Comparison of ENCODE assay signal across 8 mouse cellular contexts in genomic region chr1:36134584-36134983, GRCm38 (mm10).
A peak's percentile ranks its signal among the peaks of the same experiment; 100 is the strongest.
DNase-seq lines count a peak whose midpoint lies in the region; ATAC-seq and TF ChIP-seq lines count a peak whose summit lies in the region.

No protein-coding gene starts in this region.

- 2% methylated on average over 3 of the region's 3 CpGs for WGBS in hindbrain, embryonic 10.5 days
- WGBS in hindbrain, embryonic 13.5 days: 3% methylated on average over 3 of the region's 3 CpGs
- under 1% methylated on average over 3 of the region's 3 CpGs for WGBS in kidney, embryonic 15.5 days
- 0% methylated on average over 3 of the region's 3 CpGs for WGBS in liver, adult 2 months
- 0% methylated on average over 3 of the region's 3 CpGs for WGBS in neural tube, embryonic 11.5 days

- H3K36me3 ChIP-seq in hindbrain, embryonic 10.5 days: no peaks in the 10 kb centered on the region
- H3K36me3 ChIP-seq in hindbrain, embryonic 13.5 days: 0 out of 2 replicates have a peak, but pooled peaks cover 3% of the 10 kb centered on the region
- H3K36me3 ChIP-seq in kidney, embryonic 15.5 days: no peaks in the 10 kb centered on the region
- H3K36me3 ChIP-seq in liver, adult 2 months (ENCODE audit: control insufficient read depth, insufficient read depth, low read length): no peaks in the 10 kb centered on the region
- no peaks in the 10 kb centered on the region for H3K36me3 ChIP-seq in neural tube, embryonic 11.5 days (ENCODE audit: control insufficient read depth, insufficient read depth, low read length)

- no peaks in the 10 kb centered on the region for H3K79me2 ChIP-seq in liver, adult 2 months (ENCODE audit: control insufficient read depth, insufficient read depth, low read length)

- H3K4me1 ChIP-seq in hindbrain, embryonic 10.5 days (replicated peaks): peaks cover 4% of the 10 kb centered on the region; the same call in 1 of the 2 replicates
- H3K4me1 ChIP-seq in hindbrain, embryonic 13.5 days (replicated peaks): 0 out of 2 replicates have a peak, but pooled peaks cover 5% of the 10 kb centered on the region
- H3K4me1 ChIP-seq in kidney, embryonic 15.5 days: peaks cover 43% of the 10 kb centered on the region
- no peaks in the 10 kb centered on the region for H3K4me1 ChIP-seq in liver, adult 2 months (ENCODE audit: control insufficient read depth, insufficient read depth, low read length)
- H3K4me1 ChIP-seq in neural tube, embryonic 11.5 days (ENCODE audit: control insufficient read depth, insufficient read depth, low read length): no peaks in the 10 kb centered on the region

- peak; percentile 75 for DNase-seq in hindbrain, embryonic 10.5 days (ENCODE audit: low spot score)
- DNase-seq in cerebellum, postnatal 25 days: peak; percentile 75 to 82
- DNase-seq in gastrocnemius, postnatal 10 days: peak; percentile 80
- peak; percentile 57 for DNase-seq in liver, adult 2 months (ENCODE audit: extremely low read depth, low read depth, low spot score)
- DNase-seq in neural tube, embryonic 11.5 days (ENCODE audit: low spot score): peak; percentile 73
- DNase-seq in telencephalon, adult 2 months (ENCODE audit: low read depth, low spot score): peak; percentile 17

- ATAC-seq in hindbrain, embryonic 13.5 days (ENCODE audit: low FRiP score): no peak; the same call in 1 of the 2 replicates
- 0 out of 2 replicates have a peak, but pooled peaks have one; percentile 50 for ATAC-seq in kidney, embryonic 15.5 days (replicated peaks; ENCODE audit: low FRiP score)
- ATAC-seq in neural tube, embryonic 11.5 days (ENCODE audit: insufficient read depth, low FRiP score, low TSS enrichment): 0 out of 2 replicates have a peak, but pooled peaks have one; percentile 50

- H3K9me3 ChIP-seq in hindbrain, embryonic 10.5 days: no peaks in the 10 kb centered on the region
- H3K9me3 ChIP-seq in hindbrain, embryonic 13.5 days: no peaks in the 10 kb centered on the region
- H3K9me3 ChIP-seq in kidney, embryonic 15.5 days (replicated peaks): no peaks in the 10 kb centered on the region
- H3K9me3 ChIP-seq in neural tube, embryonic 11.5 days (ENCODE audit: control insufficient read depth, low read length): no peaks in the 10 kb centered on the region

- H3K4me3 ChIP-seq in hindbrain, embryonic 10.5 days: no peak overlapping the region
- H3K4me3 ChIP-seq in hindbrain, embryonic 13.5 days: no peak overlapping the region
- no peak overlapping the region for H3K4me3 ChIP-seq in kidney, embryonic 15.5 days (replicated peaks)
- no peak overlapping the region for H3K4me3 ChIP-seq in liver, adult 2 months (ENCODE audit: insufficient read depth, low read depth, low read length)
- no peak overlapping the region for H3K4me3 ChIP-seq in neural tube, embryonic 11.5 days (ENCODE audit: low read depth, low read length)

- no peaks in the 10 kb centered on the region for H3K27me3 ChIP-seq in hindbrain, embryonic 10.5 days (ENCODE audit: insufficient read depth, poor library complexity, severe bottlenecking)
- no peaks in the 10 kb centered on the region for H3K27me3 ChIP-seq in hindbrain, embryonic 13.5 days
- H3K27me3 ChIP-seq in kidney, embryonic 15.5 days: no peaks in the 10 kb centered on the region
- no peaks in the 10 kb centered on the region for H3K27me3 ChIP-seq in liver, adult 2 months (ENCODE audit: control insufficient read depth, insufficient read depth, low read length)
- H3K27me3 ChIP-seq in neural tube, embryonic 11.5 days (ENCODE audit: control insufficient read depth, insufficient read depth, low read length): no peaks in the 10 kb centered on the region

- no peak overlapping the region for H3K4me2 ChIP-seq in hindbrain, embryonic 13.5 days
- no peak overlapping the region for H3K4me2 ChIP-seq in kidney, embryonic 15.5 days
- H3K4me2 ChIP-seq in neural tube, embryonic 11.5 days (ENCODE audit: low read depth): no peak overlapping the region

- H3K27ac ChIP-seq in hindbrain, embryonic 10.5 days: no peak overlapping the region
- no peak overlapping the region for H3K27ac ChIP-seq in hindbrain, embryonic 13.5 days
- H3K27ac ChIP-seq in kidney, embryonic 15.5 days: no peak overlapping the region
- no peak overlapping the region for H3K27ac ChIP-seq in liver, adult 2 months (replicated peaks; ENCODE audit: insufficient read depth, low read depth, low read length)
- no peak overlapping the region for H3K27ac ChIP-seq in neural tube, embryonic 11.5 days (ENCODE audit: low read depth, low read length)

- H3K9ac ChIP-seq in hindbrain, embryonic 13.5 days: no peak overlapping the region
- no peak overlapping the region for H3K9ac ChIP-seq in kidney, embryonic 15.5 days
- no peak overlapping the region for H3K9ac ChIP-seq in liver, adult 2 months (ENCODE audit: low read depth, low read length)
- no peak overlapping the region for H3K9ac ChIP-seq in neural tube, embryonic 11.5 days (ENCODE audit: low read length)

- peak; percentile 88 for TF ChIP-seq CTCF in liver, adult 2 months (IDR thresholded peaks at IDR 0.05; ENCODE audit: low read depth, low read length)

- TF ChIP-seq POLR2A in liver, adult 2 months (IDR thresholded peaks at IDR 0.05; ENCODE audit: extremely low read depth, insufficient read depth, low read length): no peak

Comparison
In these comparisons a context has a peak if more than half of its experiments do, and no peak if none do; other contexts are left out.
1. DNase-seq: peak in every context shown above with its lines; median percentile 80 in gastrocnemius, postnatal 10 days; 78 in cerebellum, postnatal 25 days; 75 in hindbrain, embryonic 10.5 days; 73 in neural tube, embryonic 11.5 days; 57 in liver, adult 2 months; 17 in telencephalon, adult 2 months.